Mouse (Mus musculus): ENCODE measurements at regions not wholly inside any gene's neighbourhood (a gene's known extent, or its start where the extent isn't known, plus 50 kb on each side); places are given as distances from the start of the nearest gene placed in this dataset.

GRCm38 (mm10) chr13:92923496-92923895 lies 78.9 kb downstream of the Mtx3 start:
- TF ChIP-seq POLR2A (IDR thresholded peaks at IDR 0.05; ENCODE audit: control insufficient read depth, low read depth, low read length) (no peak), CTCF (IDR thresholded peaks at IDR 0.05; ENCODE audit: control insufficient read depth, insufficient read depth, insufficient replicate concordance, low read depth, low read length) (no peak)
